Mouse (Mus musculus): Measurements from ENCODE around the gene Zfp791. TPM values are rescaled to one million over a fixed set of nuclear protein-coding genes. Genes with fewer than 3 reads are reported as not detected.

Zfp791 gene
- polyA plus RNA-seq, 2 experiments: 0.77 to 2.4 TPM

- no peak for ATAC-seq (ENCODE audit: low FRiP score, low read depth)
Observed at GRCm38 (mm10) chr8:85072364-85072929, 50.4 kb downstream of the Zfp791 start.

DNA sequence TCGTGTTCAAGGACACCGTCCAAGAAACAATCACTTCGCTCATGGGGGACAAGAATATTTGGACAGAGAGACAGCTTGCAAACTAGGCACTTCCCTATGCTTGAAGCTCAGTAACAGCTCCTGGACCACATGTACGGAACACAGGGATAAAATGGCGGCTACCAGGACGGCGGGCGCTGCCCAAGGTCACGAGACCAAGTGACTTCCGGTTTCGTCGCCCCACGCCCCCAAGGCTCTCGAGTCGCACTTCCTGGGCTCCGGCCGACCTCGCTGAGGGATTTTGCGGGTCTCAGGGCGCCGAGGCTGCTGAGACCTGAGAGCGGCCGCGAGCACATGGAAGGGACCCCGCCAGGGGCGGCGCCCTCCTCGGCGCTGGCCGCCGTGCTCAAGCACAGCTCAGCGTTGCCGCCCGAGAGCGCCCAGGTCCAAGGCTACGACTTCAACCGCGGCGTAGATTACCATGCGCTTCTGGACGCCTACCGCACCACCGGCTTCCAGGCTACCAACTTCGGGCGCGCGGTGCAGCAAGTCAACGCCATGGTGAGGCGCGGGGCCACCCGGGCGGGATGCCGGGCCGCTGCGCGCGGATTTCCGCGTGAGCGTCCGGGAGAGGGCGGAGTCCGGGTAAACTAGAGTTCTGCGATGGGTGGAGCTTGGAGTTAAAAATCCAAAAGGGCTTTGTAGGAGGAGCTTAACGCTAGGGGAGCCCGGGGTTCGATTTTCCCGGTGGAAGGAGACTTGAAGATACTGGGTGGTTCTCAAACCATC, 51.2 kb downstream of the Zfp791 start, which contains the start of gene Dhps:
Gene Dhps, plus strand, starts transcription at position 244 of the 768 bp plus-strand sequence.
- H3K27ac ChIP-seq (replicated peaks; ENCODE audit: low read depth, low read length): peak within 1 kb of the TSS; percentile 89
- peaks cover 10% of the 10 kb centered on the region for H3K4me1 ChIP-seq (ENCODE audit: control insufficient read depth, insufficient read depth, low read length)
- TF ChIP-seq POLR2A (IDR thresholded peaks at IDR 0.05; ENCODE audit: borderline replicate concordance, extremely low read depth, insufficient read depth, insufficient read length): 0 out of 2 replicates have a peak, but pooled peaks have one; percentile 55
- no peaks in the 10 kb centered on the region for H3K27me3 ChIP-seq (ENCODE audit: control insufficient read depth, insufficient read depth, low read length)
- H3K9me3 ChIP-seq (ENCODE audit: control insufficient read depth, low read length): no peaks in the 10 kb centered on the region
- H3K36me3 ChIP-seq (ENCODE audit: control insufficient read depth, insufficient read depth, low read length): peaks cover 47% of the 10 kb centered on the region
- peak; percentile 94 for DNase-seq (ENCODE audit: low spot score)
- under 1% methylated on average over 61 of the region's 68 CpGs for WGBS
- peak within 1 kb of the TSS; percentile 72 for H3K4me2 ChIP-seq (replicated peaks; ENCODE audit: low read depth, low read length, severe bottlenecking)
- H3K9ac ChIP-seq (ENCODE audit: low read depth, low read length, severe bottlenecking): peak within 1 kb of the TSS; percentile 80
- ATAC-seq (ENCODE audit: low FRiP score, low read depth): peak; percentile 89
- peak within 1 kb of the TSS; percentile 82 for H3K4me3 ChIP-seq (replicated peaks; ENCODE audit: low read length)

More at GRCm38 (mm10) chr8:85072364-85072929, 50.4 kb downstream of the Zfp791 start:
- no peak for DNase-seq (ENCODE audit: low spot score)
- peaks cover 47% of the 10 kb centered on the region for H3K36me3 ChIP-seq (ENCODE audit: control insufficient read depth, insufficient read depth, low read length)
- H3K27me3 ChIP-seq (ENCODE audit: control insufficient read depth, insufficient read depth, low read length): no peaks in the 10 kb centered on the region
- WGBS: 32% methylated on average over 9 of the region's 9 CpGs
- H3K9ac ChIP-seq (ENCODE audit: low read depth, low read length, severe bottlenecking): peak overlapping the region; percentile 80
- TF ChIP-seq POLR2A (IDR thresholded peaks at IDR 0.05; ENCODE audit: borderline replicate concordance, extremely low read depth, insufficient read depth, insufficient read length): no peak
- peak overlapping the region; percentile 89 for H3K27ac ChIP-seq (replicated peaks; ENCODE audit: low read depth, low read length)
- peaks cover 10% of the 10 kb centered on the region for H3K4me1 ChIP-seq (ENCODE audit: control insufficient read depth, insufficient read depth, low read length)
- no peaks in the 10 kb centered on the region for H3K9me3 ChIP-seq (ENCODE audit: control insufficient read depth, low read length)
- H3K4me2 ChIP-seq (replicated peaks; ENCODE audit: low read depth, low read length, severe bottlenecking): peak overlapping the region; percentile 72
- H3K4me3 ChIP-seq (replicated peaks; ENCODE audit: low read length): peak overlapping the region; percentile 82

GRCm38 (mm10) chr8:85071041-85071440, 51.9 kb downstream of the Zfp791 start:
- no peak for ATAC-seq (ENCODE audit: low FRiP score, low read depth)
- Histone ChIP-seq H3K4me3 (replicated peaks; ENCODE audit: low read length) (peak overlapping the region; percentile 82), H3K27me3 (ENCODE audit: control insufficient read depth, insufficient read depth, low read length) (no peaks in the 10 kb centered on the region), H3K9ac (ENCODE audit: low read depth, low read length, severe bottlenecking) (peak overlapping the region; percentile 80), H3K36me3 (ENCODE audit: control insufficient read depth, insufficient read depth, low read length) (peaks cover 49% of the 10 kb centered on the region), H3K9me3 (ENCODE audit: control insufficient read depth, low read length) (no peaks in the 10 kb centered on the region), H3K27ac (replicated peaks; ENCODE audit: low read depth, low read length) (0 out of 2 replicates have a peak overlapping the region, but pooled peaks have one; percentile 35), H3K4me2 (replicated peaks; ENCODE audit: low read depth, low read length, severe bottlenecking) (peak overlapping the region; percentile 72), H3K4me1 (ENCODE audit: control insufficient read depth, insufficient read depth, low read length) (peaks cover 10% of the 10 kb centered on the region)
- DNase-seq (ENCODE audit: low spot score): no peak
- TF ChIP-seq POLR2A (IDR thresholded peaks at IDR 0.05; ENCODE audit: borderline replicate concordance, extremely low read depth, insufficient read depth, insufficient read length): no peak
- WGBS: 83% methylated on average over 5 of the region's 5 CpGs

- H3K36me3 ChIP-seq (ENCODE audit: control insufficient read depth, insufficient read depth, low read length): peaks cover 24% of the 10 kb centered on the region
- no peak within 1 kb of the TSS for H3K4me2 ChIP-seq (replicated peaks; ENCODE audit: low read depth, low read length, severe bottlenecking)
- no peak within 1 kb of the TSS for H3K4me3 ChIP-seq (replicated peaks; ENCODE audit: low read length)
- no peak for TF ChIP-seq POLR2A (IDR thresholded peaks at IDR 0.05; ENCODE audit: borderline replicate concordance, extremely low read depth, insufficient read depth, insufficient read length)
- peaks cover 10% of the 10 kb centered on the region for H3K4me1 ChIP-seq (ENCODE audit: control insufficient read depth, insufficient read depth, low read length)
- no peak for ATAC-seq (ENCODE audit: low FRiP score, low read depth)
- H3K9me3 ChIP-seq (ENCODE audit: control insufficient read depth, low read length): no peaks in the 10 kb centered on the region
- H3K27ac ChIP-seq (replicated peaks; ENCODE audit: low read depth, low read length): no peak within 1 kb of the TSS
- no peak for DNase-seq (ENCODE audit: low spot score)
- H3K27me3 ChIP-seq (ENCODE audit: control insufficient read depth, insufficient read depth, low read length): no peaks in the 10 kb centered on the region
- H3K9ac ChIP-seq (ENCODE audit: low read depth, low read length, severe bottlenecking): no peak within 1 kb of the TSS
Observed at GRCm38 (mm10) chr8:85067982-85068381, 54.9 kb downstream of the Zfp791 start, which contains the start of gene Gm5741. Gm5741 (minus strand) TSS chr8:85067982.

GRCm38 (mm10) chr8:85067155-85067554, 55.7 kb downstream of the Zfp791 start:
- no peak for DNase-seq (ENCODE audit: low spot score)
- Histone ChIP-seq H3K27me3 (ENCODE audit: control insufficient read depth, insufficient read depth, low read length) (no peaks in the 10 kb centered on the region), H3K9ac (ENCODE audit: low read depth, low read length, severe bottlenecking) (no peak overlapping the region), H3K4me3 (replicated peaks; ENCODE audit: low read length) (no peak overlapping the region), H3K4me1 (ENCODE audit: control insufficient read depth, insufficient read depth, low read length) (peaks cover 5% of the 10 kb centered on the region; the same call in 1 of the 2 replicates), H3K36me3 (ENCODE audit: control insufficient read depth, insufficient read depth, low read length) (peaks cover 24% of the 10 kb centered on the region), H3K9me3 (ENCODE audit: control insufficient read depth, low read length) (no peaks in the 10 kb centered on the region), H3K27ac (replicated peaks; ENCODE audit: low read depth, low read length) (no peak overlapping the region), H3K4me2 (replicated peaks; ENCODE audit: low read depth, low read length, severe bottlenecking) (no peak overlapping the region)
- TF ChIP-seq POLR2A (IDR thresholded peaks at IDR 0.05; ENCODE audit: borderline replicate concordance, extremely low read depth, insufficient read depth, insufficient read length): no peak
- 93% methylated on average over 2 of the region's 2 CpGs for WGBS
- no peak for ATAC-seq (ENCODE audit: low FRiP score, low read depth)

Data from limb, embryonic 14.5 days (tissue).